Mouse (Mus musculus): ENCODE results near the gene Trpv1. TPM values are rescaled to one million over a fixed set of nuclear protein-coding genes. Genes with fewer than 3 reads are reported as not detected.
A peak's percentile ranks its signal among the peaks of the same experiment; 100 is the strongest.

Gene Trpv1
- total and polyA plus RNA-seq, 2 experiments from 2014 or later, result 0.22 to 0.38 TPM

DNA sequence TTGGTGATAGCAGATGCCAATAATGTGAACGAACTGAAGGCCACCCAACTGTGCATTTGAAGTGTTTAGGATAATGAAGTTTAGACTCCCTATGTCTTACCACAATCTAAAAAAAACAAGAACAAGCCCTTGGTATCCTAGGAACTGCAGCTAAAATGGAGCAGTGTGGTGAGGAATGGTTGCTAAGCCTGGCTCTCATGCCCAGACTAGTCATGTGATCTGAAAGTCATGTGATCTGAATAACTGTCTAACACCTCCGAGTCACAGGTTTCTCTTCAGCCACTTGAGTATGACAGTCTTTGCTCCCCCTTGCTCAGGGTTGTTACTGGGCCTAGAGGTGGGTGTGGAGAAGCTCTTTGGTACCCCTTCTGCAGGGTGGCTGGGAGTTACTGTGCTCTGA is 1.6 kb upstream of the Trpv1 start:
- Histone ChIP-seq H3K4me3 (ENCODE audit: low read depth, low read length) (no peak overlapping the region), H3K27ac (ENCODE audit: low read depth, low read length) (no peak overlapping the region), H3K4me2 (ENCODE audit: low read depth) (no peak overlapping the region), H3K36me3 (ENCODE audit: insufficient read depth) (no peaks in the 10 kb centered on the region), H3K4me1 (ENCODE audit: insufficient read depth) (no peaks in the 10 kb centered on the region), H3K9me3 (ENCODE audit: low read length) (no peaks in the 10 kb centered on the region), H3K27me3 (ENCODE audit: insufficient read depth, low read length) (no peaks in the 10 kb centered on the region), H3K9ac (no peak overlapping the region)
- peak; percentile 69 for ATAC-seq
- WGBS, result 72% methylated on average over 2 of the region's 2 CpGs
- no peak for TF ChIP-seq CTCF (IDR thresholded peaks at IDR 0.05; ENCODE audit: low read depth)
- DNase-seq, result peak; percentile 8

DNA sequence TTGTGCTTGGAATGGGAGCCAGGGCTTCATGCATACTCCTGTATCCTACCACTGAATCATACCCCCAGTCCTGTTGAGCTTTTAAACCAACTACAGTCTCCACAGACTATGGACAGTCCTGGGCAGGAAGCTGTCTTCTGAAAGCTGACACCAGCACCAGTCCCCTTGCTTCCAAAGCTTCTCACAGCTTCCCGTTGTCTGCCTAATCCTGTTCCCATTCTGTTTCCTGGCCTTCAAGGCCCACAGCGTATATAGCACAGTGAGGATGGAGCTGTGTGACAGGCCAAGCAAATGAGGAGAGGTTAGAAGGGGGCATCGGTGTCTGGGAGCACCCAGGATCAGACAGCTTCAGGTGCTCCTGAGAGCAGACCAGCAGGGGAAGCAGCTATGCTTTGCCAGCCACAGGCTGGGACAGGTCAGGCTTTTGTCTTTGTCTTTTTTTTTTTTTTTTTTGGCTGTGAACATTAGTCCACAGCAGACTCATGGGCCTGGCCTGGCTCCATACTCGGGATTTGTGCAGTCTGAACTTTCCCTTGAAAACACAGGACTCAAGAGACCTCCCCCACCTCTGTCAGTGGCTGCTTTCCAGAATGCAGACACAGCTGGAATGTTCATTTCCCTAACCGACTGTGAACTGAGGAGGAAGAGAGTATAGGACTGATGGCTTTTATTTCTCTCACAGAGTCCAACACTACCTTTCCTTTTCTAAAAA is 2.1 kb downstream of the Trpv1 start:
- 33% methylated on average over 5 of the region's 5 CpGs for WGBS

DNA sequence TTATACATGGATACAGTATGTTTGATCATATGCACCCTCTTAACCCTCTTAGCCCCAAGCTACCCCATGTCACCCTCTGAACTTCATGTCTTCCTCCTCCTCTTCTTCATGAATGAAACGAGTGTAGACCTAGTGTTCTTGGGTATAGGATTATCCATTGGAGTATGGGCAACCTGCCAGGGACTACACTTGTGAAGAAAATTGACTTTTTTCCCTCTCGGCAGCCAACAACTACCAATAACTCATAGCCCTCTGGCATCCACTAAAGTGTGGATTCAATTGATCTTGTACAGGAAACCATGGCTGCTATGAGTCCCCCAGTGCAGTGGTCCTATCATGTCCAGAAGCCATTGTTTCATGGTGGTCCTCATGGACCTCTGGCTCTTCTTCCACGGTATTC is 2.6 kb downstream of the Trpv1 start:
- H3K27me3 ChIP-seq (ENCODE audit: insufficient read depth, low read length), result no peaks in the 10 kb centered on the region
- H3K9ac ChIP-seq, result no peak overlapping the region
- no peaks in the 10 kb centered on the region for H3K4me1 ChIP-seq (ENCODE audit: insufficient read depth)
- no peak overlapping the region for H3K4me3 ChIP-seq (ENCODE audit: low read depth, low read length)
- ATAC-seq (no peak), DNase-seq (no peak)
- no peak overlapping the region for H3K4me2 ChIP-seq (ENCODE audit: low read depth)
- no peaks in the 10 kb centered on the region for H3K36me3 ChIP-seq (ENCODE audit: insufficient read depth)
- 63% methylated on average over 3 of the region's 3 CpGs for WGBS
- no peaks in the 10 kb centered on the region for H3K9me3 ChIP-seq (ENCODE audit: low read length)
- no peak overlapping the region for H3K27ac ChIP-seq (ENCODE audit: low read depth, low read length)
- TF ChIP-seq CTCF (IDR thresholded peaks at IDR 0.05; ENCODE audit: low read depth), result no peak

More for the DNA sequence above, 2.1 kb downstream of the Trpv1 start:
- Histone ChIP-seq H3K4me3 (ENCODE audit: low read depth, low read length) (no peak overlapping the region), H3K27ac (ENCODE audit: low read depth, low read length) (no peak overlapping the region), H3K27me3 (ENCODE audit: insufficient read depth, low read length) (no peaks in the 10 kb centered on the region), H3K4me2 (ENCODE audit: low read depth) (no peak overlapping the region), H3K4me1 (ENCODE audit: insufficient read depth) (no peaks in the 10 kb centered on the region), H3K9me3 (ENCODE audit: low read length) (no peaks in the 10 kb centered on the region), H3K36me3 (ENCODE audit: insufficient read depth) (no peaks in the 10 kb centered on the region), H3K9ac (no peak overlapping the region)
- TF ChIP-seq CTCF (IDR thresholded peaks at IDR 0.05; ENCODE audit: low read depth), result no peak
- ATAC-seq (no peak), DNase-seq (no peak)

GRCm38 (mm10) chr11:73242199-73242598 is 8.1 kb downstream of the Trpv1 start:
- Histone ChIP-seq H3K9me3 (ENCODE audit: low read length) (no peaks in the 10 kb centered on the region), H3K27me3 (ENCODE audit: insufficient read depth, low read length) (no peaks in the 10 kb centered on the region), H3K36me3 (ENCODE audit: insufficient read depth) (no peaks in the 10 kb centered on the region), H3K4me1 (ENCODE audit: insufficient read depth) (no peaks in the 10 kb centered on the region), H3K4me2 (ENCODE audit: low read depth) (no peak overlapping the region), H3K4me3 (ENCODE audit: low read depth, low read length) (no peak overlapping the region), H3K27ac (ENCODE audit: low read depth, low read length) (no peak overlapping the region), H3K9ac (no peak overlapping the region)
- WGBS, result 72% methylated on average over 6 of the region's 6 CpGs
- ATAC-seq (no peak), DNase-seq (no peak)
- no peak for TF ChIP-seq CTCF (IDR thresholded peaks at IDR 0.05; ENCODE audit: low read depth)

GRCm38 (mm10) chr11:73242777-73243176 is 8.7 kb downstream of the Trpv1 start:
- DNase-seq (no peak), ATAC-seq (no peak)
- Histone ChIP-seq H3K4me2 (ENCODE audit: low read depth) (no peak overlapping the region), H3K4me3 (ENCODE audit: low read depth, low read length) (no peak overlapping the region), H3K27ac (ENCODE audit: low read depth, low read length) (no peak overlapping the region), H3K9me3 (ENCODE audit: low read length) (no peaks in the 10 kb centered on the region), H3K4me1 (ENCODE audit: insufficient read depth) (no peaks in the 10 kb centered on the region), H3K9ac (no peak overlapping the region), H3K36me3 (ENCODE audit: insufficient read depth) (no peaks in the 10 kb centered on the region), H3K27me3 (ENCODE audit: insufficient read depth, low read length) (no peaks in the 10 kb centered on the region)
- 89% methylated on average over 4 of the region's 4 CpGs for WGBS
- no peak for TF ChIP-seq CTCF (IDR thresholded peaks at IDR 0.05; ENCODE audit: low read depth)

DNA sequence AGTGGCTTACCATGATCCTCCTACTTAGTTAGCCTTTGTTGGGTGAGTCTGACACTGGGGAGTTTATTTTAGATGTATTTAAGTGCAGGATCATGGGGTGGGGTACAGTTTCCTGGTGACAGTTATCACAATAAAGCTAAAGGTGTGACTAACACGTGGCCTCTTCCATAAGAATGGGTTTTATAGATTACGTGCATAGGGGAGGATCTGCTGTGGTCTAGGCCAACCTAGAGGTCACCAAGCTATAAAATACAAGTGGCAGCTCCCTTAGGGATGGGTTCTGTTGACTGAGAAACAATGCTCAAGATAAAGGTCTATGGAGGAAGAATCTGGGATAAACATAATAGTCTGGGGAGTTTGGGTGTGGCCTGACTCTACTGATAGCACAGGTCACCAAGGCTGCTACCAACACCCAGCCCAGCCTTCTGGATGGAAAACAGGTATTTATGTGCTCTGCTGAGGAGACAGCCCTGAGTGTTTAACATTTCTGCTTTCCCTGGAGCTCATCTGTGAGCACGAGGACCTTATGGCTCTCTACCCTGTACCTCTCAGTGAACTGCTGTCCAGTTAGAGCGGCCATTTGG is 23.4 kb downstream of the Trpv1 start:
- Histone ChIP-seq H3K27me3 (ENCODE audit: insufficient read depth, low read length) (no peaks in the 10 kb centered on the region), H3K9me3 (ENCODE audit: low read length) (no peaks in the 10 kb centered on the region), H3K9ac (no peak overlapping the region), H3K27ac (ENCODE audit: low read depth, low read length) (no peak overlapping the region), H3K36me3 (ENCODE audit: insufficient read depth) (no peaks in the 10 kb centered on the region), H3K4me1 (ENCODE audit: insufficient read depth) (no peaks in the 10 kb centered on the region), H3K4me3 (ENCODE audit: low read depth, low read length) (no peak overlapping the region), H3K4me2 (ENCODE audit: low read depth) (no peak overlapping the region)
- ATAC-seq (no peak), DNase-seq (no peak)
- WGBS, result 88% methylated on average over 4 of the region's 4 CpGs
- no peak for TF ChIP-seq CTCF (IDR thresholded peaks at IDR 0.05; ENCODE audit: low read depth)

DNA sequence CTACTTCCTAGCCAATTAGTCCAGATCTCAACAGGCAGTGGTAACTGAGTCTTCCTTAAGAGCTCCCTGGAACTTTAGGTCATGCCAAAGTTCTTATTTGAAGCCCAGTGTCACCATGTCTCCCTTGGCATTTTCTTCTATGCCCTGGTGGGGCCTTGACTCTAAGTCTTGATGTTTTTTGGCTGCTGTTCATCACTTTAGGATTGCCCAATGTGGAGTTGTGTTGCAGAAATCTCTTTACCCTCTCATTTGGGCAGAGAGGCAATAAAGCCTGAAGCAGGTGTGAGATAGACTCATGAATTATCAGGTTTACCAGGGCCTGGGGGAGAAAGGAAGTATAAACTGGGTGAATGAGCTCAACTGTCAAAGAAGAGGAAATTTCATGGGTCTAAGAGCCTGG is 24.6 kb downstream of the Trpv1 start:
- ATAC-seq (no peak), DNase-seq (no peak)
- Histone ChIP-seq H3K4me2 (ENCODE audit: low read depth) (no peak overlapping the region), H3K4me1 (ENCODE audit: insufficient read depth) (no peaks in the 10 kb centered on the region), H3K36me3 (ENCODE audit: insufficient read depth) (no peaks in the 10 kb centered on the region), H3K27me3 (ENCODE audit: insufficient read depth, low read length) (no peaks in the 10 kb centered on the region), H3K9me3 (ENCODE audit: low read length) (no peaks in the 10 kb centered on the region), H3K9ac (no peak overlapping the region), H3K27ac (ENCODE audit: low read depth, low read length) (no peak overlapping the region), H3K4me3 (ENCODE audit: low read depth, low read length) (no peak overlapping the region)
- no peak for TF ChIP-seq CTCF (IDR thresholded peaks at IDR 0.05; ENCODE audit: low read depth)
